Mouse (Mus musculus) neural tube, embryonic 11.5 days (tissue): ENCODE measurements at regions not wholly inside any gene's neighbourhood (a gene's known extent, or its start where the extent isn't known, plus 50 kb on each side); places are given as distances from the start of the nearest gene placed in this dataset.

ENCODE experiments used
- ATAC-seq: fragments of 200-750 bp; cut with Nextera tagmentation; 2 replicates; pipeline ENCODE4 v1.8.0; 2017; ENCODE audit warnings: moderate number of reproducible peaks, mild to moderate bottlenecking, moderate TSS enrichment, moderate library complexity; ENCODE audit not compliant: insufficient read depth, low FRiP score, low TSS enrichment
- DNase-seq: peaks from one replicate; pipeline ENCODE4 v3.0.0-alpha.2; 2015; ENCODE audit warnings: low spot score
- H3K27ac ChIP-seq: fragments of 300-500 bp; sonication (generic); 2 replicates; pipeline ENCODE4 v1.5.1; 2014; ENCODE audit warnings: low read depth, mild to moderate bottlenecking, low read length
- H3K27me3 ChIP-seq: fragments of 300-500 bp; sonication (generic); 2 replicates; pipeline ENCODE4 v1.6.1; 2014; ENCODE audit warnings: mild to moderate bottlenecking, low read length, mixed read lengths; ENCODE audit not compliant: control insufficient read depth, insufficient read depth
- H3K36me3 ChIP-seq: fragments of 300-500 bp; sonication (generic); 2 replicates; pipeline ENCODE4 v1.6.1; 2014; ENCODE audit warnings: mild to moderate bottlenecking, low read length, moderate library complexity, mixed read lengths; ENCODE audit not compliant: control insufficient read depth, insufficient read depth
- H3K4me1 ChIP-seq: fragments of 300-500 bp; sonication (generic); 2 replicates; pipeline ENCODE4 v1.6.1; 2014; ENCODE audit warnings: low read length, mixed read lengths; ENCODE audit not compliant: control insufficient read depth, insufficient read depth
- H3K4me2 ChIP-seq: fragments of 300-500 bp; sonication (generic); 2 replicates; pipeline ENCODE4 v1.6.1; 2014; ENCODE audit warnings: low read depth, mild to moderate bottlenecking, moderate library complexity
- H3K4me3 ChIP-seq: fragments of 300-500 bp; sonication (generic); 2 replicates; pipeline ENCODE4 v1.5.1; 2014; ENCODE audit warnings: low read depth, low read length
- H3K9ac ChIP-seq: fragments of 300-500 bp; sonication (generic); 2 replicates; pipeline ENCODE4 v1.6.1; 2014; ENCODE audit warnings: mild to moderate bottlenecking, low read length
- H3K9me3 ChIP-seq: fragments of 300-500 bp; sonication (generic); 2 replicates; pipeline ENCODE4 v1.6.1; 2016; ENCODE audit warnings: low read length; ENCODE audit not compliant: control insufficient read depth
- WGBS: fragments of 180-500 bp; shearing (Covaris S2); extraction: QIAGEN DNeasy Blood & Tissue Kit; methylation state at CpG from one replicate; pipeline ENCODE4 v1.1.7; 2014; 5-methylcytosine and 5-hydroxymethylcytosine counted together

- no peak for ATAC-seq
- Histone ChIP-seq H3K4me3 (no peak overlapping the region), H3K27ac (no peak overlapping the region)
Observed at GRCm38 (mm10) chr8:36014862-36015261, 249.3 kb downstream of the Gm19410 start.

GRCm38 (mm10) chr8:36016321-36017114 is 250.9 kb downstream of the Gm19410 start:
- Histone ChIP-seq H3K4me1 (no peaks in the 10 kb centered on the region; the same call in 1 of the 2 replicates), H3K4me2 (no peak overlapping the region), H3K27me3 (no peaks in the 10 kb centered on the region), H3K9me3 (no peaks in the 10 kb centered on the region), H3K36me3 (no peaks in the 10 kb centered on the region), H3K4me3 (no peak overlapping the region), H3K27ac (no peak overlapping the region), H3K9ac (no peak overlapping the region)
- DNase-seq (no peak), ATAC-seq (0 out of 2 replicates have a peak, but pooled peaks have one; percentile 9)
- 85% methylated on average over 20 of the region's 20 CpGs for WGBS

More at GRCm38 (mm10) chr8:36014862-36015261, 249.3 kb downstream of the Gm19410 start:
- WGBS: 77% methylated on average over 8 of the region's 8 CpGs
- no peaks in the 10 kb centered on the region; the same call in 1 of the 2 replicates for H3K4me1 ChIP-seq
- H3K36me3 ChIP-seq: no peaks in the 10 kb centered on the region
- no peaks in the 10 kb centered on the region for H3K9me3 ChIP-seq
- no peak overlapping the region for H3K4me2 ChIP-seq
- no peak for DNase-seq
- no peaks in the 10 kb centered on the region for H3K27me3 ChIP-seq
- no peak overlapping the region for H3K9ac ChIP-seq

DNA sequence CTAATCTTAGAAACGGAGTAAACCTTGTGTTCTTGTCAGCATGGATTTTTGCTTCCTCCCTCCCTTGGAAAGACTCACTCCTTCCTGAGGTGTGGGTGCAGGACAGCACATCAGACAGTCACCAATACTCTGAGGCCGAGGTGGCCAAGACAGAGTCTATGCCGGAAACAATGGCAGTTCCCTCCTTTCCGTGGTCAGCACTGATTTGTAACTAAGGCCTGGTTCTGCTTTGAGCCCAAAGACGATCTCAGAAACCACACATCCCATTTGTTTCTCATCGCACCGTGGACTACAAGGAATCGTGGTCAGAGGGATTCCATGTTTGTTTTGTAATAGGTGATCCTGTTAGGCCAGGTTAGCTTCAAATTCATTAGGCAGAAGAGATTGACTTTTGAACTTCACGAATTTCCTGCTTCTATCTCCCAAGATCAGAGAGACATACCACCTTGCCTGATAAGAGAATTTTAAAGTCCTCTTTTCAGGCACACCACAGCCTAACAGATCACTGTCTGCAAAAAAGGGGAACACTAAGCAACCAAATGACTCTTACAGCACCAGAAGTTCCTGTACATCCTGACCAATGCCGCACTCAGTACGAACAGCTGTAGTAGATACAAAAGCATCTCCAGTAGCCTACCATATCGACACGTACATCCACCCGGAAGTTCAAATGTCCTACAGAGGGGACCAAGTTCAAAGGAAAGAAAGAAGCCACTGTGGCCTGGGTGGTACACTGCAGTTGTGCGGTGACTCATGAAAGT is 253.6 kb downstream of the Gm19410 start:
- Histone ChIP-seq H3K9me3 (no peaks in the 10 kb centered on the region), H3K27me3 (no peaks in the 10 kb centered on the region), H3K36me3 (no peaks in the 10 kb centered on the region), H3K4me2 (no peak overlapping the region), H3K4me3 (no peak overlapping the region), H3K4me1 (no peaks in the 10 kb centered on the region; the same call in 1 of the 2 replicates), H3K9ac (no peak overlapping the region), H3K27ac (no peak overlapping the region)
- DNase-seq (no peak), ATAC-seq (no peak; the same call in 1 of the 2 replicates)
- WGBS: 88% methylated on average over 15 of the region's 15 CpGs

GRCm38 (mm10) chr8:36019895-36020294 is 254.3 kb downstream of the Gm19410 start:
- H3K9me3 ChIP-seq: no peaks in the 10 kb centered on the region
- no peak overlapping the region for H3K4me2 ChIP-seq
- WGBS: 89% methylated on average over 7 of the region's 7 CpGs
- no peaks in the 10 kb centered on the region for H3K27me3 ChIP-seq
- H3K4me3 ChIP-seq: no peak overlapping the region
- no peak overlapping the region for H3K9ac ChIP-seq
- no peak overlapping the region for H3K27ac ChIP-seq
- no peaks in the 10 kb centered on the region for H3K36me3 ChIP-seq
- no peak for DNase-seq
- no peaks in the 10 kb centered on the region; the same call in 1 of the 2 replicates for H3K4me1 ChIP-seq
- no peak for ATAC-seq

DNA sequence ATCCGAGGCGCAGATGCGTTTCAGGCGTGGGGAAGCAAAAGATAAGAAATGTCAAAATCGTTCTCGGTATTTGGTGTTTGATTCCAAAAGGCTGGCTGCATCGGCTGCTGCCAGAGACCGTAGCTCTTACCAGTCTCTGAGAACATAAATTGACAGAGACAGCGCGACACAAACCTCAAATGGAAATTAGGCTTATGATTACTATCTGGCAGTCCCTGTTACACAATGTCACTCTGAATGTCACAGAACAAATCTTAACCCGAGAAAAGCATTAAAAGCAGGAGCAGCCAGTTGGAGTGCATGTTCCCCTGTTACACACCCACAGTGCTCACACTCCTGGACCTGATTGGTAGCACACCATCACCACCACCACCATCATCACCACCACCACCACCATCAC is 262.0 kb downstream of the Gm19410 start:
- 93% methylated on average over 11 of the region's 11 CpGs for WGBS
- no peak overlapping the region for H3K27ac ChIP-seq
- ATAC-seq (no peak), DNase-seq (no peak)
- H3K9ac ChIP-seq: no peak overlapping the region
- no peaks in the 10 kb centered on the region for H3K27me3 ChIP-seq
- no peak overlapping the region for H3K4me2 ChIP-seq
- H3K9me3 ChIP-seq: no peaks in the 10 kb centered on the region
- H3K4me1 ChIP-seq: no peaks in the 10 kb centered on the region
- no peaks in the 10 kb centered on the region for H3K36me3 ChIP-seq
- H3K4me3 ChIP-seq: no peak overlapping the region

DNA sequence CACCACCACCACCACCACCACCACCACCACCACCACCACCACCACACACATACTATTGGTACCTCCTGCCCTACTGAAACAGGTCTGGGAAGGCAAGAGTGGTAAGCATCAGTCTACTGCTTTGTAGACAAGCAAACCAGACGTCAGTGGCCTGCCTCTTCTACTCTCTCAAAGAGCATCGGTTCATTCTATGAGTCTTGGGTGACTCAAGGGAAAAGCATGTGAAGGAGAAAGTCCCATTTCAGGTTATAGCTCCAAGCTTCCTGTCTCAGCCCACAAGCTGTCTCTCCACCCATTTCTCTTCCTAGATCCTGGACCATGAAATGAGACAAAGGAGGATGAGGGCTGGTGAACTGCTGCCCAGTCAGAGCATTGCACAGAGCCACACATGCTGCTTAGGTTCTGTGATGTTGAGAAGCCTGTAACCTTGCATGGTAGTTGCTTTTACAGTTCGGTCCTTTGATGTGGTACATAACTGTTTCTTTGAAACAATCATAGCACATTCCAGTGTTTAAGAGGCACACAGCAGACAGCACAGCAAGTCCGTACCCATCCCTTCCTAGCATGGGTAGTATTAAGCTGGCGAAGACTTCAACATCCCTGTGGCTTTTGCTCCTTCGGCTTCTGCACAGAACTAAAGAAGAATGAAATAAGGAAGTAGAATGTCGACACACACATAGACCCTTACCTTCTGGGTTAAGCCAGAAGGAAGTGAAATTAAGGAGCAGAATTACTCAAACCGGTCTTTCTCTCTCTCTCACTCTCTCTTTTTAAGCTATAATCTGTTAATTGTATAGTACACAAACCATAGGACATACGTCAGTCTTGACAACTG is 262.7 kb downstream of the Gm19410 start:
- no peaks in the 10 kb centered on the region for H3K4me1 ChIP-seq
- H3K27me3 ChIP-seq: no peaks in the 10 kb centered on the region
- no peak overlapping the region for H3K9ac ChIP-seq
- H3K27ac ChIP-seq: no peak overlapping the region
- H3K4me3 ChIP-seq: no peak overlapping the region
- ATAC-seq (no peak), DNase-seq (no peak)
- no peak overlapping the region for H3K4me2 ChIP-seq
- H3K36me3 ChIP-seq: no peaks in the 10 kb centered on the region
- WGBS: 88% methylated on average over 9 of the region's 9 CpGs
- H3K9me3 ChIP-seq: no peaks in the 10 kb centered on the region

DNA sequence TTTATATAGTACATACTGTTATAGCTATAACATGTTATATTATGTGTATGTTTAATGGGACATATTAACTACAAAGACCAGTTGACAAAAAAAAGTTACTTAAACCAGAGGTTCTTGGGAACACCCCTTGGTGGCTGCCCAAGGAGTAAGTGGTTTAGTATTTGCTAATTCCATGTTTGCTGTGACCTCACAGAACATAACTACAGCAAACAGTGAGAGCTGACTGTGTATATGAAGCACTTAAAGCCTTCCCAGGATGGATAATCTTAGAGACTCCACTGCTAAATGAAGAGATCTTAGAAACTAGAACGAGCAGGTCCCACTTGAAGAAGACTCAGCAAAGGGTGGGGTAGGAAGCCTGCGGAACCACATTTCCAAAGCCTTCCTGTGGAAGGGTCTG is 263.9 kb downstream of the Gm19410 start:
- Histone ChIP-seq H3K4me1 (no peaks in the 10 kb centered on the region), H3K36me3 (no peaks in the 10 kb centered on the region), H3K4me2 (no peak overlapping the region), H3K4me3 (no peak overlapping the region), H3K9ac (no peak overlapping the region), H3K27me3 (no peaks in the 10 kb centered on the region), H3K9me3 (no peaks in the 10 kb centered on the region), H3K27ac (no peak overlapping the region)
- ATAC-seq (no peak), DNase-seq (no peak)
- WGBS: 87% methylated on average over 2 of the region's 2 CpGs

DNA sequence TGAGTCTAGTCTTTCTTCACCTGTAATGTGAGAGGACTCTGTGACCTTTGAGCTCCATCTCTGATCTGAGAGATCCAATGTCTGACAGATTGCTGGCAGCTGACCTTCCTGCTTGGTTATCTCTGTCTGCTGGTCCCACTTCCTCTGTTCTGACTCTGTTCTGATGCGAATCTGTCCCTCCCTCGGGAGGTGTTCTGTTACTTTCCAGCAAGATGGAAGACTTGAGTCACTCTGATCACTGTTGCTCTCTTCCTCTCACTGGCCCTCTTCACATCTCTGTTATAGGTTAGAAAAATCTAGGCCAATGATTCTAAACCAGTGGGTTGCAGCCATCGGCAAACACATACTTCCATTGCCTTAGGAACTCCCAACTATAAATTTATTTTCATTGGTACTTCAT is 264.6 kb downstream of the Gm19410 start:
- Histone ChIP-seq H3K4me3 (no peak overlapping the region), H3K4me1 (no peaks in the 10 kb centered on the region), H3K27me3 (no peaks in the 10 kb centered on the region), H3K9ac (no peak overlapping the region), H3K36me3 (no peaks in the 10 kb centered on the region), H3K27ac (no peak overlapping the region), H3K9me3 (no peaks in the 10 kb centered on the region), H3K4me2 (no peak overlapping the region)
- no peak for DNase-seq
- no peak for ATAC-seq
- 80% methylated on average over 3 of the region's 3 CpGs for WGBS
